Mouse (Mus musculus) liver, adult 2 months (tissue): ENCODE results near the gene Pmel. TPM values are rescaled to one million over a fixed set of nuclear protein-coding genes. Genes with fewer than 3 reads are reported as not detected.

Experiments
- DNase-seq: peaks from one replicate; pipeline ENCODE4 v3.0.0-alpha.2; 2011; ENCODE audit warnings: low read depth, low spot score; ENCODE audit errors: extremely low read depth
- H3K27ac ChIP-seq: fragments of 200-500 bp; replicated peaks from 2 replicates; pipeline ENCODE4 v1.5.1; 2012; ENCODE audit warnings: low read depth, mild to moderate bottlenecking, control low read depth, inconsistent platforms, low read length; ENCODE audit not compliant: insufficient read depth
- H3K27me3 ChIP-seq: fragments of 200-500 bp; 2 replicates; pipeline ENCODE4 v1.6.1; 2012; ENCODE audit warnings: mild to moderate bottlenecking, moderate library complexity, low read length, inconsistent platforms; ENCODE audit not compliant: control insufficient read depth, insufficient read depth
- H3K36me3 ChIP-seq: fragments of 200-500 bp; 2 replicates; pipeline ENCODE4 v1.6.1; 2012; ENCODE audit warnings: low read length, inconsistent platforms; ENCODE audit not compliant: control insufficient read depth, insufficient read depth
- H3K4me1 ChIP-seq: fragments of 200-500 bp; 2 replicates; pipeline ENCODE4 v1.6.1; 2011; ENCODE audit warnings: low read length; ENCODE audit not compliant: control insufficient read depth, insufficient read depth
- H3K4me3 ChIP-seq: fragments of 200-500 bp; 2 replicates; pipeline ENCODE4 v1.5.1; 2011; ENCODE audit warnings: low read depth, mild to moderate bottlenecking, control low read depth, low read length, moderate library complexity; ENCODE audit not compliant: insufficient read depth
- H3K79me2 ChIP-seq: fragments of 200-500 bp; 2 replicates; pipeline ENCODE4 v1.6.1; 2012; ENCODE audit warnings: inconsistent platforms, mild to moderate bottlenecking, low read length, moderate library complexity; ENCODE audit not compliant: control insufficient read depth, insufficient read depth
- H3K9ac ChIP-seq: fragments of 200-500 bp; 2 replicates; pipeline ENCODE4 v1.6.1; 2012; ENCODE audit warnings: low read depth, mild to moderate bottlenecking, control low read depth, inconsistent platforms, low read length
- CTCF ChIP-seq: fragments of 200-500 bp; IDR thresholded peaks from 2 replicates; pipeline ENCODE4 v1.5.1; 2011; ENCODE audit warnings: low read depth, low read length, control low read depth
- POLR2A ChIP-seq: fragments of 200-500 bp; IDR thresholded peaks from 2 replicates; pipeline ENCODE4 v1.6.1; 2011; ENCODE audit warnings: low read length, control low read depth; ENCODE audit not compliant: insufficient read depth; ENCODE audit errors: extremely low read depth
- WGBS: fragments of 180-500 bp; shearing (Covaris S2); methylation state at CpG from one replicate; pipeline ENCODE4 v1.1.7; 2018; 5-methylcytosine and 5-hydroxymethylcytosine counted together
- polyA plus RNA-seq: library from polyadenylated mRNA; depleted of rRNA; stranded (reverse); fragments of >200 nt; gene quantifications from 2 replicates; pipeline ENCODE4 v1.2.3, GENCODE M21; 2012; rRNA removed
- total RNA-seq: library from RNA; depleted of rRNA; stranded (reverse); fragments of >200 nt; gene quantifications from 2 replicates; pipeline ENCODE4 v1.2.3, GENCODE M21; 2014; rRNA removed

Gene Pmel
- 0.09 and 0.40 TPM in 2 replicates for total RNA-seq
- polyA plus RNA-seq, result 0.72 and 0.83 TPM in 2 replicates

GRCm38 (mm10) chr10:128703895-128704294, at the start of gene Pmel:
Pmel (plus strand) TSS chr10:128704195.
- Histone ChIP-seq H3K27ac (peak within 1 kb of the TSS; percentile 84), H3K79me2 (no peaks in the 10 kb centered on the region), H3K27me3 (no peaks in the 10 kb centered on the region), H3K4me1 (peaks cover 3% of the 10 kb centered on the region; the same call in 1 of the 2 replicates), H3K36me3 (peaks cover 7% of the 10 kb centered on the region; the same call in 1 of the 2 replicates), H3K9ac (peak within 1 kb of the TSS; percentile 82), H3K4me3 (peak within 1 kb of the TSS; percentile 92)
- no peak for DNase-seq
- TF ChIP-seq POLR2A, result no peak
- TF ChIP-seq CTCF, result no peak
- 54% methylated on average over 4 of the region's 4 CpGs for WGBS

- Histone ChIP-seq H3K27me3 (no peaks in the 10 kb centered on the region), H3K4me1 (peaks cover 9% of the 10 kb centered on the region), H3K79me2 (no peaks in the 10 kb centered on the region), H3K4me3 (no peak overlapping the region), H3K27ac (no peak overlapping the region), H3K9ac (no peak overlapping the region), H3K36me3 (no peaks in the 10 kb centered on the region)
- DNase-seq, result peak; percentile 90
- TF ChIP-seq POLR2A, result no peak
- TF ChIP-seq CTCF, result no peak
- WGBS, result 18% methylated on average over 3 of the region's 3 CpGs
Measured at GRCm38 (mm10) chr10:128655254-128655653, 48.7 kb upstream of the Pmel start.

GRCm38 (mm10) chr10:128656731-128657130, 47.3 kb upstream of the Pmel start:
- TF ChIP-seq CTCF, result no peak
- no peak for TF ChIP-seq POLR2A
- no peak overlapping the region for H3K4me3 ChIP-seq
- H3K9ac ChIP-seq, result no peak overlapping the region
- 32% methylated on average over 1 of the region's 1 CpGs for WGBS
- no peaks in the 10 kb centered on the region for H3K79me2 ChIP-seq
- peaks cover 9% of the 10 kb centered on the region for H3K4me1 ChIP-seq
- H3K27me3 ChIP-seq, result no peaks in the 10 kb centered on the region
- DNase-seq, result peak; percentile 59
- no peak overlapping the region for H3K27ac ChIP-seq
- no peaks in the 10 kb centered on the region for H3K36me3 ChIP-seq

- Histone ChIP-seq H3K4me1 (peaks cover 9% of the 10 kb centered on the region), H3K27ac (no peak overlapping the region), H3K27me3 (no peaks in the 10 kb centered on the region), H3K79me2 (no peaks in the 10 kb centered on the region), H3K4me3 (no peak overlapping the region), H3K36me3 (no peaks in the 10 kb centered on the region), H3K9ac (no peak overlapping the region)
- TF ChIP-seq CTCF, result no peak
- no peak for TF ChIP-seq POLR2A
- DNase-seq, result no peak
- 60% methylated on average over 9 of the region's 9 CpGs for WGBS
Measured at GRCm38 (mm10) chr10:128657844-128658243, 46.2 kb upstream of the Pmel start.

- TF ChIP-seq CTCF (no peak), POLR2A (no peak)
- H3K4me1 ChIP-seq, result peaks cover 9% of the 10 kb centered on the region
- no peaks in the 10 kb centered on the region for H3K27me3 ChIP-seq
- no peak overlapping the region for H3K9ac ChIP-seq
- DNase-seq, result no peak
- H3K4me3 ChIP-seq, result no peak overlapping the region
- no peak overlapping the region for H3K27ac ChIP-seq
- H3K79me2 ChIP-seq, result no peaks in the 10 kb centered on the region
- no peaks in the 10 kb centered on the region for H3K36me3 ChIP-seq
- WGBS, result 83% methylated on average over 9 of the region's 9 CpGs
Measured at GRCm38 (mm10) chr10:128659490-128659889, 44.5 kb upstream of the Pmel start.

- no peak for DNase-seq
- H3K27ac ChIP-seq, result no peak overlapping the region
- no peaks in the 10 kb centered on the region for H3K4me1 ChIP-seq
- H3K4me3 ChIP-seq, result no peak overlapping the region
- no peak for TF ChIP-seq POLR2A
- no peak for TF ChIP-seq CTCF
- no peaks in the 10 kb centered on the region for H3K36me3 ChIP-seq
- no peak overlapping the region for H3K9ac ChIP-seq
- no peaks in the 10 kb centered on the region for H3K27me3 ChIP-seq
- H3K79me2 ChIP-seq, result no peaks in the 10 kb centered on the region
Measured at GRCm38 (mm10) chr10:128662465-128662864, 41.5 kb upstream of the Pmel start.
